Mouse (Mus musculus): Measurements from ENCODE around the gene Cplx3. TPM values are rescaled to one million over a fixed set of nuclear protein-coding genes. Genes with fewer than 3 reads are reported as not detected.

Cplx3 gene
- total and polyA plus RNA-seq, 3 experiments: not detected

DNA sequence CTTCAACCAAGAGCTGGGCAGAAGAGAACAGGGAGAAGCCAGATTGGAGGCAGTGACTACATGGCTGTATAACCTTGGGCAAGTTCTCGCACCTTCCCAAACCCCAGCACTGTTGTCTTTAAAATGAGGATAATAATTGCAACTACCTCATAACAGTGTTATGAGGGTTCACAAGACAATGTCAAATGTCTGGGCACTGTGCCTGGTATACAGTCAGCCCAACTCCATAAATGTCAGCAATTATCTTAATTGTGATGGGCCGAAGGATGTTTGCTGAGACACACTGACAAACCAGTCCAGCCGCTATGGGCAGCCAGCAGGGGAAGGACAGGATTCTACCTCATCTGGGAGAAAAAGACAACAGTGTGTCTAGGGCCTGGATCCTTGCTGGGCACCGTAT, 8.7 kb upstream of the Cplx3 start:
- H3K4me3 ChIP-seq (ENCODE audit: control insufficient read depth in 1 of 2, insufficient read depth in 1 of 2, low read depth in 2 of 2, low read length in 2 of 2): no peak overlapping the region
- no peaks in the 10 kb centered on the region for H3K9me3 ChIP-seq (replicated peaks; ENCODE audit: insufficient read depth, low read length)
- peaks cover 0 to 4% of the 10 kb centered on the region in 2 experiments; a peak in 3 of 4 replicates for H3K27me3 ChIP-seq (ENCODE audit: control insufficient read depth in 1 of 2, insufficient read depth in 2 of 2, low read length in 2 of 2)
- no peak for DNase-seq (ENCODE audit: low read depth, low spot score)
- H3K27ac ChIP-seq (ENCODE audit: control insufficient read depth, low read depth, low read length): no peak overlapping the region
- peaks cover 0 to 5% of the 10 kb centered on the region in 2 experiments; a peak in 1 of 4 replicates for H3K4me1 ChIP-seq (ENCODE audit: control insufficient read depth in 1 of 2, insufficient read depth in 2 of 2, low read length in 2 of 2)
- no peaks in the 10 kb centered on the region for H3K79me2 ChIP-seq (ENCODE audit: control insufficient read depth, insufficient read depth, low read length, poor library complexity)
- no peak overlapping the region for H3K9ac ChIP-seq (ENCODE audit: control insufficient read depth, low read depth, low read length, poor library complexity, severe bottlenecking)
- H3K36me3 ChIP-seq (ENCODE audit: control insufficient read depth in 1 of 2, insufficient read depth in 2 of 2, low read length in 2 of 2): no peaks in the 10 kb centered on the region
- TF ChIP-seq HCFC1 (IDR thresholded peaks at IDR 0.05; ENCODE audit: low read depth, low read length) (no peak), ETS1 (IDR thresholded peaks at IDR 0.05; ENCODE audit: low read depth, low read length) (no peak), SIN3A (IDR thresholded peaks at IDR 0.05; ENCODE audit: low read length) (no peak), POLR2AphosphoS5 (IDR thresholded peaks at IDR 0.05; ENCODE audit: borderline replicate concordance, low read depth, low read length) (no peak), TBP (IDR thresholded peaks at IDR 0.05; ENCODE audit: low read depth, low read length) (no peak), CHD2 (IDR thresholded peaks at IDR 0.05; ENCODE audit: low read length) (no peak), ZKSCAN1 (IDR thresholded peaks at IDR 0.05; ENCODE audit: low read depth, low read length) (no peak)

DNA sequence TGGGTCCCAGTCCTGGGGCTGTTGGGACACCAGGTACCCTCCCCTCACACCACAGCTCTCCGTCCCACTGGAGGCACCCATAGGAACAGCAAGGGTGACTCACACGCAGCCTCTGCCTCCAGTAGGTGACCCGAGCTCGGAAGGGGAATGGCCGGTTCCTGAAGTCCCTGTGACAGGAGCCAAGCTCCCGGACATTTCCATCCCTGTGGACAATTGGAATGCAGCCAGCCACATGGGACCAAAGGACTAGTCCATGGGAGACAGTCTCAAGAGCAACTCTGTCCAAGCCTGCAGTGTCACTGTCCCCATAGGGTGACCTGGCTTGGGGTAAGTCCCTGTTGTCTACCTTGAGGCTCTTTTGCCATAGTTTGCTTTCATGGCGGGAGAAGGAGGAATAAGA, 7.9 kb upstream of the Cplx3 start:
- peaks cover 0 to 4% of the 10 kb centered on the region in 2 experiments; a peak in 1 of 4 replicates for H3K4me1 ChIP-seq (ENCODE audit: control insufficient read depth in 1 of 2, insufficient read depth in 2 of 2, low read length in 2 of 2)
- H3K79me2 ChIP-seq (ENCODE audit: control insufficient read depth, insufficient read depth, low read length, poor library complexity): no peaks in the 10 kb centered on the region
- no peaks in the 10 kb centered on the region for H3K9me3 ChIP-seq (replicated peaks; ENCODE audit: insufficient read depth, low read length)
- no peak for DNase-seq (ENCODE audit: low read depth, low spot score)
- no peak overlapping the region for H3K4me3 ChIP-seq (ENCODE audit: control insufficient read depth in 1 of 2, insufficient read depth in 1 of 2, low read depth in 2 of 2, low read length in 2 of 2)
- TF ChIP-seq KAT2A (conservative IDR thresholded peaks at IDR 0.05; ENCODE audit: low read depth, low read length) (no peak), BHLHE40 (IDR thresholded peaks at IDR 0.05; ENCODE audit: borderline replicate concordance, low read depth, low read length) (no peak), POLR2AphosphoS5 (IDR thresholded peaks at IDR 0.05; ENCODE audit: borderline replicate concordance, low read depth, low read length) (no peak), GATA1 (IDR thresholded peaks at IDR 0.05; ENCODE audit: low read depth, low read length) (no peak), JUND (IDR thresholded peaks at IDR 0.05; ENCODE audit: low read depth, low read length) (no peak), MAFK (IDR thresholded peaks at IDR 0.05; ENCODE audit: borderline replicate concordance, low read depth, low read length) (no peak), E2F4 (IDR thresholded peaks at IDR 0.05; ENCODE audit: borderline replicate concordance, low read depth, low read length) (no peak), ELF1 (IDR thresholded peaks at IDR 0.05; ENCODE audit: low read depth, low read length) (no peak), POLR2AphosphoS2 (IDR thresholded peaks at IDR 0.05; ENCODE audit: low read length) (no peak), USF2 (IDR thresholded peaks at IDR 0.05; ENCODE audit: borderline replicate concordance in 1 of 2, insufficient read depth in 1 of 2, low read depth in 1 of 2, low read length in 2 of 2) (no peak), SMC3 (IDR thresholded peaks at IDR 0.05; ENCODE audit: low read depth, low read length) (no peak), UBTF (IDR thresholded peaks at IDR 0.05; ENCODE audit: borderline replicate concordance, insufficient read depth, low read depth, low read length) (no peak), CHD1 (IDR thresholded peaks at IDR 0.05; ENCODE audit: low read depth, low read length) (no peak), NELFE (IDR thresholded peaks at IDR 0.05; ENCODE audit: low read depth, low read length) (no peak)
- H3K27ac ChIP-seq (ENCODE audit: control insufficient read depth, low read depth, low read length): no peak overlapping the region
- H3K9ac ChIP-seq (ENCODE audit: control insufficient read depth, low read depth, low read length, poor library complexity, severe bottlenecking): no peak overlapping the region
- peaks cover 0 to 4% of the 10 kb centered on the region in 2 experiments; a peak in 3 of 4 replicates for H3K27me3 ChIP-seq (ENCODE audit: control insufficient read depth in 1 of 2, insufficient read depth in 2 of 2, low read length in 2 of 2)
- no peaks in the 10 kb centered on the region for H3K36me3 ChIP-seq (ENCODE audit: control insufficient read depth in 1 of 2, insufficient read depth in 2 of 2, low read length in 2 of 2)
